Mouse (Mus musculus): Measurements from ENCODE around the gene Actr10.

GRCm38 (mm10) chr12:70910241-70910720 lies 27.4 kb upstream of the Actr10 start:
- TF ChIP-seq CTCF (IDR thresholded peaks at IDR 0.05) (peak; percentile 88), EP300 (IDR thresholded peaks at IDR 0.05) (no peak)

Data from lung, postnatal 0 days (tissue).